Mouse (Mus musculus) heart, adult 2 months (tissue): ENCODE measurements at regions not wholly inside any gene's neighbourhood (a gene's known extent, or its start where the extent isn't known, plus 50 kb on each side); places are given as distances from the start of the nearest gene placed in this dataset.

ENCODE experiments used
- CTCF ChIP-seq: fragments of 200-600 bp; IDR thresholded peaks from 2 replicates; pipeline ENCODE4 v1.8.1; 2022; ENCODE audit warnings: antibody characterized with exemption, mild to moderate bottlenecking, moderate library complexity
- EP300 ChIP-seq: fragments of 200-500 bp; IDR thresholded peaks from 2 replicates; pipeline ENCODE4 v1.6.1; 2011; ENCODE audit warnings: low read depth, low read length, control low read depth; ENCODE audit not compliant: insufficient read depth
- POLR2A ChIP-seq: fragments of 200-500 bp; IDR thresholded peaks from 2 replicates; pipeline ENCODE4 v1.6.1; 2011; ENCODE audit warnings: mild to moderate bottlenecking, low read depth, low read length, control low read depth; ENCODE audit not compliant: insufficient read depth

DNA sequence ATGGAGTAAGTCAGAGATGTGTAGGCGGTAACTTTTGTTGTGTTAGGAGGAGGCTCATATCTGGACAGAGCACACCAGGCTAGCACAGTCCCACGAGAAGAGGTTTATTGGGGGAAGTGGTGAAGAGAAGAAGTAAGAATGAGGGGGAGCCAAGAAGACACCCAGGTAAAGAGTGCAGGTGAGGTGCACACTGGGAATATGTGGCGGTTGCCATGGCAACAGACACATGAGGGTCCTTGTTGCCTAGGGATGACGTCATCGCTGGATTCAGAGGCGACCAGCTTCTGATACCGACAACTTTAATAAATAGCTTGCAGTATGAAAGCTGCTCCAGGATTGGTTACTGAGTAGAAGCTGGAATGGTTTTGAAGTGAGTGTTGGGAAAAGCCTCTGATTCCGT is 110.5 kb upstream of the Wdfy3 start:
- TF ChIP-seq CTCF (no peak), EP300 (no peak), POLR2A (no peak)
